Mouse (Mus musculus): ENCODE results near the gene Pla2g7. TPM values are rescaled to one million over a fixed set of nuclear protein-coding genes. Genes with fewer than 3 reads are reported as not detected.

Pla2g7 gene
- polyA plus RNA-seq, 1 experiment, result 13.5 TPM

DNA sequence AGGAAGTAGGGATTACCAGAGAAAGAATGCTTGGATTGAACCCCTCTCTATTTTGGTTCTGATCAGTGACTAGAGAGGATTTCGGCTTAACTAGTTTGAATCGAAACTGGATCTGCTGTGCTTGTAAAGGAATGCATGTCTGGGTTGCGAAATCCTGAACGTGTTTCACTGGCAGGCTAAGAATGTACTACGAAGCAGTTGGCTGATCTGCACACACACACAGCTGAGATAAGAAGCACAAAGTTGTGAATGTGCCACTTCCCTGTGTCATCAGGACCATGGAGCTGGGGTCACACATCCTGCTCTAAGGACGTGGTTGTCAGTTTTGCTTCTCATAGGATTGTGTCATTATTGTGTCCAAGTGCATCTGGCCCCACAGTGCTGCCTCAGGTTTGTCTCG is 76.5 kb downstream of the Pla2g7 start:
- Histone ChIP-seq H3K9ac (ENCODE audit: low read depth, poor library complexity, severe bottlenecking) (no peak overlapping the region), H3K36me3 (ENCODE audit: control insufficient read depth, insufficient read depth, low read length, poor library complexity, severe bottlenecking) (no peaks in the 10 kb centered on the region), H3K27me3 (ENCODE audit: control insufficient read depth, insufficient read depth, low read length, poor library complexity, severe bottlenecking) (no peaks in the 10 kb centered on the region), H3K4me3 (ENCODE audit: low read depth, low read length) (no peak overlapping the region), H3K27ac (ENCODE audit: insufficient read depth, low read length) (no peak overlapping the region), H3K4me1 (ENCODE audit: control insufficient read depth, insufficient read depth, low read length) (no peaks in the 10 kb centered on the region), H3K9me3 (replicated peaks; ENCODE audit: control insufficient read depth, insufficient read depth, low read length, poor library complexity, severe bottlenecking) (no peaks in the 10 kb centered on the region)
- TF ChIP-seq CTCF (IDR thresholded peaks at IDR 0.05; ENCODE audit: low read depth, low read length) (no peak), POLR2A (IDR thresholded peaks at IDR 0.05; ENCODE audit: insufficient read depth, low read length) (no peak), EP300 (IDR thresholded peaks at IDR 0.05; ENCODE audit: insufficient read depth, low read depth, low read length) (no peak)

DNA sequence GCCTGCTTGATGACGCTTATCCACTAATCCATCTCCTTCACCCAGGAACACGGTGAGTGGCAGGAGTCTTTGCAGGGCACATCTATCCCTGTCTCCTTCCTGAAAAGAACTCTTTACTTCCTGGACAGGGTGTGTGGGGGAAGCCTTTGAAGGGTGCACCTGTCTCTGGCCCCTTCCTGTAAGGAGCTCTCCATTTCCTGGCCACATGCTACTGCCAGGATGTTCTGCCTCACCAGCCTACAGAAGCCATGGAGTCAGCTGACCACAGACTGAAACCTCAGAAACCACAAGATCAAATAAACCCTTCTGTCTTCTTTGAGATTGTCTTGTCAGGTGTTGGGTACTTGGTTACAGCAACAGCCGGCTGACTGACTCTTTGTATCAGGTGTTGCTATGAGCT is 77.2 kb downstream of the Pla2g7 start:
- Histone ChIP-seq H3K4me1 (ENCODE audit: control insufficient read depth, insufficient read depth, low read length) (no peaks in the 10 kb centered on the region), H3K9me3 (replicated peaks; ENCODE audit: control insufficient read depth, insufficient read depth, low read length, poor library complexity, severe bottlenecking) (no peaks in the 10 kb centered on the region), H3K27me3 (ENCODE audit: control insufficient read depth, insufficient read depth, low read length, poor library complexity, severe bottlenecking) (no peaks in the 10 kb centered on the region), H3K36me3 (ENCODE audit: control insufficient read depth, insufficient read depth, low read length, poor library complexity, severe bottlenecking) (no peaks in the 10 kb centered on the region), H3K27ac (ENCODE audit: insufficient read depth, low read length) (no peak overlapping the region), H3K9ac (ENCODE audit: low read depth, poor library complexity, severe bottlenecking) (no peak overlapping the region), H3K4me3 (ENCODE audit: low read depth, low read length) (no peak overlapping the region)
- TF ChIP-seq POLR2A (IDR thresholded peaks at IDR 0.05; ENCODE audit: insufficient read depth, low read length), result no peak

DNA sequence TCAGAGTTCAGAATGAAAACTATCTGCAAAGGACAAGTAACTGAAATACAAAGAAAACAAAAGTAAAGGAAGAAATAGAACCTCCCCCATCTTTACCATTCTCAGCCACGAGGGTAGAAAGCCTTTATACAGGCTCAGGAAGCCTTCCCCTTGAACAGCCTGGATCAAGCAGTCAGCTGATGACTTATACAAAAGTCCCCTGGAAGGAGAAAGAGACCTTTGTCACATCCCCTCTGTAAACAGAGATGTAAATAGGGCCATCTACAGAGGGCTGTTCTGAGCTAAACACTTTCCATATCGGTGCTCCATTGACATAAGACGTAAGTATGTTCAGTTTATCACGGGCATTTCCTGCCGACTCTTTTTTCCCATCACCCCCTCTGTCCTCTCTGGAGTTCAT is 79.0 kb downstream of the Pla2g7 start:
- no peak for TF ChIP-seq EP300 (IDR thresholded peaks at IDR 0.05; ENCODE audit: insufficient read depth, low read depth, low read length)
- no peak for TF ChIP-seq CTCF (IDR thresholded peaks at IDR 0.05; ENCODE audit: low read depth, low read length)
- no peak for TF ChIP-seq POLR2A (IDR thresholded peaks at IDR 0.05; ENCODE audit: insufficient read depth, low read length)
- Histone ChIP-seq H3K27me3 (ENCODE audit: control insufficient read depth, insufficient read depth, low read length, poor library complexity, severe bottlenecking) (no peaks in the 10 kb centered on the region), H3K9ac (ENCODE audit: low read depth, poor library complexity, severe bottlenecking) (no peak overlapping the region), H3K4me3 (ENCODE audit: low read depth, low read length) (no peak overlapping the region), H3K27ac (ENCODE audit: insufficient read depth, low read length) (no peak overlapping the region), H3K4me1 (ENCODE audit: control insufficient read depth, insufficient read depth, low read length) (no peaks in the 10 kb centered on the region), H3K9me3 (replicated peaks; ENCODE audit: control insufficient read depth, insufficient read depth, low read length, poor library complexity, severe bottlenecking) (no peaks in the 10 kb centered on the region), H3K36me3 (ENCODE audit: control insufficient read depth, insufficient read depth, low read length, poor library complexity, severe bottlenecking) (no peaks in the 10 kb centered on the region)

DNA sequence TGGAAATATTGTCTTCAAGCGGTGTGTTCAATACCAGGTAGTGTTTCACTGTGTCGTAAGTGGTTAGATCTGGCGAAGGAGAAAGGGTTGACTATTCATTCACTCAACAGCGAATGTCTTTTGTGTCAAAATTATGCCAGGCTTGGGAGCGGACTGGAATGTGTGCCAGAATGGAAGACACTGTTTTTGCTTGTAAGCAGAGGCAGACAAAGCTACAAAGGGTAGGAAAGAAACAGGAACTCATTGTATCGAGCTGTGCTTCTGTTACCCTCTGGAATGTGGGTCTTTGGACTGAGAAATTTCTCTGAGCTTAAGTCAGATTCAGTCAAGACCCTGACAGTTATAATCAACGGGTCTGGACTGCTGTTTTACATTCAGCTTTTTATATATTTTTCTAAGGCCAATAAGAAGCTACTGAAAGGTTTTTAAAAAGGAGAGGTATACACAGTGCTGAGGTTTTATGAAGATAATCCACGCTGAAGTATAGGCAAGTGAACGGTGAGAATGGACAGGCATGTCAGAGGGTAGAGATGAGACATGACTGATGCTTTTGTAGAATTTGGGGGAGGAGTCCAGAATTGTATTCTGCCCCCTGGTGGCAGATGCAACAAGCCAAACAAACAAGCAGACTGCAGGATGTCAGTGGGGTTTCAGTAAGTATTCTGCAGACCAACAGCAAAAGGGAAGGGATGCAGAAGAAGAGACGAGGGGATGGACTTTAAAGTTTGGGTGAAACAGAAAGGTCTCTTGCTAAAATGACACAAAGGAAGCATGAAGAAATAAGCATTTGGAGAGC is 81.9 kb downstream of the Pla2g7 start:
- TF ChIP-seq POLR2A (IDR thresholded peaks at IDR 0.05; ENCODE audit: insufficient read depth, low read length) (no peak), CTCF (IDR thresholded peaks at IDR 0.05; ENCODE audit: low read depth, low read length) (no peak), EP300 (IDR thresholded peaks at IDR 0.05; ENCODE audit: insufficient read depth, low read depth, low read length) (no peak)
- Histone ChIP-seq H3K9me3 (replicated peaks; ENCODE audit: control insufficient read depth, insufficient read depth, low read length, poor library complexity, severe bottlenecking) (no peaks in the 10 kb centered on the region), H3K4me1 (ENCODE audit: control insufficient read depth, insufficient read depth, low read length) (no peaks in the 10 kb centered on the region), H3K4me3 (ENCODE audit: low read depth, low read length) (no peak overlapping the region), H3K27me3 (ENCODE audit: control insufficient read depth, insufficient read depth, low read length, poor library complexity, severe bottlenecking) (no peaks in the 10 kb centered on the region), H3K27ac (ENCODE audit: insufficient read depth, low read length) (no peak overlapping the region), H3K9ac (ENCODE audit: low read depth, poor library complexity, severe bottlenecking) (no peak overlapping the region), H3K36me3 (ENCODE audit: control insufficient read depth, insufficient read depth, low read length, poor library complexity, severe bottlenecking) (no peaks in the 10 kb centered on the region)

DNA sequence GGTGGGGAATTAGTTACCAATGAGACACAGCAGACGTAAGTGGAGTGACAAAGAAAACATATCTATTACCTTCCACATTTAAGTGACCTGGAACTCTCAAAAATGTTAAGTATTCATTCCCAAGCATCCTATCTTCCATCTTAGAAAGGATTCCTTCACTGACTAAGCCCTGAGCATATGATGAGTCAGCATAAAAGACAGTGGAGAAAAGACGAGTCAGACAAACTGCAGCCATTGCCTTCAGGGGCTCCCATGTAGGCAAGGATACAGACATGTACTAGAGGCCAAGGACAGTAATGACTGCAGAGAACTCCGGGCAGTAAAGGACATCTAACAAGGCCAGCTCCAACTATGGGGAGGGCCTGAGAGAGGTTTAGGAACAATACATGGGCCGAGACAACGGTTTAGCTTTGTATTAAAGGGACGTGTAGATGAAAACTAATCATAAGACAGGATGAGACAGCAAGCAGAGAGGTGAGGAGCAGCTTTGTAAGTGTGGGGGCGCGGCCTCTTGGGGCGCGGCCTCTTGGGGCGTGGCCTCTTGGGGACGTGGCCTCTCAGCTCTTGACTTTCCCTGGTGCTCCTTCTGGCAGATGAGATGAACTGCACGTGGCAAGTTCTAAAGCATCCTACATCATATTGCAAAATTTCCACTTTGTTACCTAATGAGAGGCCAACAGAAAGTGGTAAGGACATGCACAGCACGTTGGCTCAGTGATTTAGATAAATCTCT is 83.6 kb downstream of the Pla2g7 start:
- H3K4me1 ChIP-seq (ENCODE audit: control insufficient read depth, insufficient read depth, low read length), result no peaks in the 10 kb centered on the region

More for the DNA sequence above, 83.6 kb downstream of the Pla2g7 start:
- no peaks in the 10 kb centered on the region for H3K36me3 ChIP-seq (ENCODE audit: control insufficient read depth, insufficient read depth, low read length, poor library complexity, severe bottlenecking)
- H3K4me3 ChIP-seq (ENCODE audit: low read depth, low read length), result no peak overlapping the region
- no peak for TF ChIP-seq CTCF (IDR thresholded peaks at IDR 0.05; ENCODE audit: low read depth, low read length)
- TF ChIP-seq EP300 (IDR thresholded peaks at IDR 0.05; ENCODE audit: insufficient read depth, low read depth, low read length), result no peak
- TF ChIP-seq POLR2A (IDR thresholded peaks at IDR 0.05; ENCODE audit: insufficient read depth, low read length), result no peak
- no peaks in the 10 kb centered on the region for H3K9me3 ChIP-seq (replicated peaks; ENCODE audit: control insufficient read depth, insufficient read depth, low read length, poor library complexity, severe bottlenecking)
- H3K27me3 ChIP-seq (ENCODE audit: control insufficient read depth, insufficient read depth, low read length, poor library complexity, severe bottlenecking), result no peaks in the 10 kb centered on the region
- H3K27ac ChIP-seq (ENCODE audit: insufficient read depth, low read length), result no peak overlapping the region
- no peak overlapping the region for H3K9ac ChIP-seq (ENCODE audit: low read depth, poor library complexity, severe bottlenecking)

Other genes starting within 250 kb of the Pla2g7 start
- 1.1 TPM in 2 replicates for gene Adgrf5, start 207.6 kb upstream of the Pla2g7 start, polyA plus RNA-seq (2011; ENCODE audit: insufficient read depth, insufficient read length, low read depth, missing spikeins)
- gene Mep1a, start 65.3 kb upstream of the Pla2g7 start, polyA plus RNA-seq (2011; ENCODE audit: insufficient read depth, insufficient read length, low read depth, missing spikeins), result not detected in 2 replicates
- not detected in 2 replicates for gene Ankrd66, start 24.5 kb upstream of the Pla2g7 start, polyA plus RNA-seq (2011; ENCODE audit: insufficient read depth, insufficient read length, low read depth, missing spikeins)
- 0.11 and 0.54 TPM in 2 replicates for gene Tdrd6, start 62.2 kb downstream of the Pla2g7 start, polyA plus RNA-seq (2011; ENCODE audit: insufficient read depth, insufficient read length, low read depth, missing spikeins)
- gene Slc25a27, start 99.1 kb downstream of the Pla2g7 start, polyA plus RNA-seq (2011; ENCODE audit: insufficient read depth, insufficient read length, low read depth, missing spikeins), result 7.4 and 8.7 TPM in 2 replicates
- 8.1 and 9.3 TPM in 2 replicates for gene Cyp39a1, start 99.3 kb downstream of the Pla2g7 start, polyA plus RNA-seq (2011; ENCODE audit: insufficient read depth, insufficient read length, low read depth, missing spikeins)
- 2.6 and 3.1 TPM in 2 replicates for gene Rcan2, start 233.3 kb downstream of the Pla2g7 start, polyA plus RNA-seq (2011; ENCODE audit: insufficient read depth, insufficient read length, low read depth, missing spikeins)